Mouse (Mus musculus): ENCODE data around the gene Prdx5.

DNA sequence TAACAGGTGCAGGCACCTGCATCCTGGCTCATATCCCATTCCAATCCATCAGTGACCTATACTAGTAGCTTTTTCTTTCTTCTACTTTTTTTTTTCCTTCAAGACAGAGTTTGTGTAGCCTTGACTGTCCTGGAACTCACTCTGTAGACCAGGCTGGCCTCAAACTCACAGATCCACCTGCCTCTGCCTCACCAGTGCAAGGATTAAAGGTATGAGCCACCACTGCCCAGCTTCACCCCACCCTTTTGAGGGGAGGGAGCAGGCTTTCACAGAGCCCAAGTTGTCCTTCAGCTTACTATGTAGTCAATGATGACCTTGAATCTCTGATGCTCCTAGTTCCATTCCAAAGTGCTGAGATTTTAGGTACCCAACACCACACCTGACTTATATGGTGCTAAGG lies 9.5 kb upstream of the Prdx5 start:
- TF ChIP-seq CTCF (IDR thresholded peaks at IDR 0.05; ENCODE audit: low read depth) (no peak), EP300 (IDR thresholded peaks at IDR 0.05; ENCODE audit: low read depth) (no peak)
